In the genomic region with DNA sequence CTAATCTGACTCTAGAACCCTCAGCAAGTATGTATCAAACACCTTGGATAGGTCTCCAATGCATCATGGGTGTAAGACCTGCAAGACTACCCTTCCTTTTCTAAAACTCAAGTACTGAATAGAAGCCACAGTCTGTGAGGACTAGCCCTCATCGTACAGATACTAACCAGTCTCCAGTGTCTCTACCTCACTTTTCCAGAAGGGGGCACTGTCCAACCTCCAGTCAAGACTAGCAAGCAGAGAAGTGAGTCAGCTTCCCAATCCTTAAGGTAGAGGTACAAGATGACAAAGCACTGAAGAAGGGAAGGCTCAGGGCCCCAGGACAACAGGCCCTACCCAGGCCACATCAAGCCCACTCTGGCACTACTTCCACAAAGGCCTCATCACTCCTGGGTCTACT, we compare ENCODE assay signal across 9 mouse cellular contexts. TPM values are rescaled to one million over a fixed set of nuclear protein-coding genes. Genes with fewer than 3 reads are reported as not detected.
A peak's percentile ranks its signal among the peaks of the same experiment; 100 is the strongest.
DNase-seq lines count a peak whose midpoint lies in the region; TF ChIP-seq lines count a peak whose summit lies in the region.
"Had no signal": no experiment of that assay in that cellular context is flagged by ENCODE, and none has a peak within 500 bp of the region (broad histone marks: within the 10 kb centered on the region; RNA-seq: fewer than 3 reads in every experiment).

No protein-coding gene starts in this region.

- no peaks in the 10 kb centered on the region for H3K27me3 ChIP-seq in E14TG2a.4 (ENCODE audit: insufficient read depth, low read length)
- H3K27me3 ChIP-seq: limb, embryonic 12.5 days had no signal

- H3K4me1 ChIP-seq in E14TG2a.4 (replicated peaks; ENCODE audit: low read depth, low read length): peaks cover 46% of the 10 kb centered on the region

- TF ChIP-seq CTCF in gastrocnemius, adult 2 months (IDR thresholded peaks at IDR 0.05): peak; percentile 75
- peak; percentile 53 for TF ChIP-seq CTCF in E14TG2a.4 (conservative IDR thresholded peaks at IDR 0.05; ENCODE audit: low read length)
- peak; percentile 84 for TF ChIP-seq CTCF in layer of hippocampus, adult 2 months (conservative IDR thresholded peaks at IDR 0.05)

- DNase-seq in gastrocnemius, adult 2 months: peak; percentile 66
- no peak for DNase-seq in gastrocnemius, postnatal 25 days
- peak; percentile 81 for DNase-seq in c-Kit-positive CD71-positive TER-119-positive erythroid progenitor cells, embryonic 14.5 days (ENCODE audit: low spot score)
- DNase-seq in gastrocnemius, postnatal 10 days: peak; percentile 52
- peak; percentile 68 to 69 for DNase-seq in layer of hippocampus, adult 2 months (ENCODE audit: low spot score in 2 of 2)
- DNase-seq in lung, postnatal 25 days (ENCODE audit: low spot score): peak; percentile 77
- DNase-seq in spleen, postnatal 36 days (ENCODE audit: low spot score in 2 of 2): peak; percentile 67 to 74

- no peaks in the 10 kb centered on the region for H3K9me3 ChIP-seq in E14TG2a.4 (ENCODE audit: low read length)
- H3K9me3 ChIP-seq: limb, embryonic 12.5 days had no signal

- intact Hi-C loops in gastrocnemius, adult 2 months (cut with DNase I): loop anchor here (1.0 kb wide), 1 partner anchor 108 kb away; no protein-coding TSS in a partner anchor

- H3K27ac ChIP-seq in gastrocnemius, adult 2 months: peak overlapping the region; percentile 56
- peak overlapping the region; percentile 15; the same call in 1 of the 2 replicates for H3K27ac ChIP-seq in layer of hippocampus, adult 2 months
- H3K27ac ChIP-seq: limb, embryonic 12.5 days had no signal

- peak overlapping the region; percentile 36 for H3K4me3 ChIP-seq in gastrocnemius, adult 2 months
- no peak overlapping the region for H3K4me3 ChIP-seq in E14TG2a.4 (replicated peaks; ENCODE audit: low read length)
- H3K4me3 ChIP-seq in layer of hippocampus, adult 2 months: no peak overlapping the region
- H3K4me3 ChIP-seq: limb, embryonic 12.5 days had no signal

- H3K36me3 ChIP-seq in E14TG2a.4 (ENCODE audit: insufficient read depth, low read length): peaks cover 64% of the 10 kb centered on the region

RNA-seq across cellular contexts. Expression of gene Surf4, which starts 3.3 kb away (rescaled TPM):
- 10 to 100 TPM; 69.0 to 75.6 TPM for total RNA-seq in gastrocnemius, adult 2 months (2021)
- 10 to 100 TPM; 72.8 to 87.1 TPM for total RNA-seq in gastrocnemius, postnatal 25 days (2021)
- 10 to 100 TPM; 93.2 to 99.4 TPM for total RNA-seq in gastrocnemius, postnatal 10 days (2021)
- 10 to 100 TPM; 51.9 to 55.2 TPM for total RNA-seq in layer of hippocampus, adult 2 months (2021)

RNA-seq across cellular contexts. Expression of gene Stkld1, which starts 3.5 kb away (rescaled TPM):
- total RNA-seq in gastrocnemius, adult 2 months (2021): not detected
- not detected for total RNA-seq in gastrocnemius, postnatal 25 days (2021)
- total RNA-seq in gastrocnemius, postnatal 10 days (2021): not detected
- total RNA-seq in layer of hippocampus, adult 2 months (2021): under 1 TPM in 1 of 2 experiments, not detected in 1; 0.27 TPM

RNA-seq across cellular contexts. Expression of gene Surf1, which starts 14.1 kb away (rescaled TPM):
- 10 to 100 TPM; 41.1 to 41.6 TPM for total RNA-seq in gastrocnemius, adult 2 months (2021)
- total RNA-seq in gastrocnemius, postnatal 25 days (2021): 10 to 100 TPM; 27.4 to 33.1 TPM
- 10 to 100 TPM; 33.3 to 37.6 TPM for total RNA-seq in gastrocnemius, postnatal 10 days (2021)
- total RNA-seq in layer of hippocampus, adult 2 months (2021): 100 to 1,000 TPM in 1 of 2 experiments, 10 to 100 TPM in 1; 96.7 to 101 TPM

RNA-seq across cellular contexts. Expression of gene Surf2, which starts 14.2 kb away (rescaled TPM):
- total RNA-seq in gastrocnemius, adult 2 months (2021): 10 to 100 TPM; 12.4 to 16.1 TPM
- total RNA-seq in gastrocnemius, postnatal 25 days (2021): 10 to 100 TPM; 10.9 to 12.5 TPM
- total RNA-seq in gastrocnemius, postnatal 10 days (2021): 10 to 100 TPM; 14.0 to 15.4 TPM
- 10 to 100 TPM; 35.9 to 36.9 TPM for total RNA-seq in layer of hippocampus, adult 2 months (2021)

RNA-seq across cellular contexts. Expression of gene Rpl7a, which starts 19.8 kb away (rescaled TPM):
- total RNA-seq in gastrocnemius, adult 2 months (2021): 100 to 1,000 TPM; 261 to 309 TPM
- total RNA-seq in gastrocnemius, postnatal 25 days (2021): 100 to 1,000 TPM; 236 to 242 TPM
- total RNA-seq in gastrocnemius, postnatal 10 days (2021): 100 to 1,000 TPM; 415 to 419 TPM
- total RNA-seq in layer of hippocampus, adult 2 months (2021): 100 to 1,000 TPM; 245 to 261 TPM
